Mouse (Mus musculus) megakaryocyte, embryonic 14.5 days (primary cell): ENCODE measurements at regions not wholly inside any gene's neighbourhood (a gene's known extent, or its start where the extent isn't known, plus 50 kb on each side); places are given as distances from the start of the nearest gene placed in this dataset.

ENCODE experiments used
- FLI1 ChIP-seq: IDR thresholded peaks from 2 replicates; pipeline ENCODE4 v1.6.1; 2012; ENCODE audit warnings: low read length, inconsistent platforms, mixed read lengths
- GATA1 ChIP-seq: IDR thresholded peaks from 3 replicates; pipeline ENCODE4 v1.6.1; 2012; ENCODE audit warnings: mixed read lengths, low read length, inconsistent platforms, borderline replicate concordance

- TF ChIP-seq GATA1 (no peak), FLI1 (no peak)
Observed at GRCm38 (mm10) chr1:190623916-190624315, 287.7 kb downstream of the Rps6kc1 start.
